Mouse (Mus musculus) thymus, adult 2 months (tissue): ENCODE data around the gene Rps7. TPM values are rescaled to one million over a fixed set of nuclear protein-coding genes. Genes with fewer than 3 reads are reported as not detected.

Source experiments
- DNase-seq: peaks from one replicate; pipeline ENCODE4 v3.0.0; 2021
- H3K27ac ChIP-seq: fragments of 200-500 bp; 2 replicates; pipeline ENCODE4 v1.5.1; 2012; ENCODE audit warnings: low read length, control low read depth; ENCODE audit not compliant: control insufficient read depth, insufficient read depth
- H3K27me3 ChIP-seq: fragments of 200-500 bp; 2 replicates; pipeline ENCODE4 v1.6.1; 2012; ENCODE audit warnings: mild to moderate bottlenecking, low read length, moderate library complexity, mixed read lengths; ENCODE audit not compliant: control insufficient read depth, insufficient read depth
- H3K36me3 ChIP-seq: fragments of 200-500 bp; 2 replicates; pipeline ENCODE4 v1.6.1; 2012; ENCODE audit warnings: mild to moderate bottlenecking, low read length, moderate library complexity; ENCODE audit not compliant: control insufficient read depth, insufficient read depth
- H3K4me1 ChIP-seq: fragments of 200-500 bp; replicated peaks from 2 replicates; pipeline ENCODE4 v1.6.1; 2012; ENCODE audit warnings: low read length; ENCODE audit not compliant: control insufficient read depth, insufficient read depth
- H3K4me3 ChIP-seq: fragments of 200-500 bp; 2 replicates; pipeline ENCODE4 v1.5.1; 2012; ENCODE audit warnings: mild to moderate bottlenecking, low read length, control low read depth, moderate library complexity; ENCODE audit not compliant: control insufficient read depth, insufficient read depth
- CTCF ChIP-seq: fragments of 200-500 bp; IDR thresholded peaks from 2 replicates; pipeline ENCODE4 v1.5.1; 2012; ENCODE audit warnings: mild to moderate bottlenecking, control low read depth, low read length, moderate library complexity, borderline replicate concordance; ENCODE audit not compliant: control insufficient read depth, poor library complexity, insufficient read depth; ENCODE audit errors: extremely low read depth
- POLR2A ChIP-seq: fragments of 200-500 bp; IDR thresholded peaks from 2 replicates; pipeline ENCODE4 v1.6.1; 2012; ENCODE audit warnings: mild to moderate bottlenecking, low read length, control low read depth, moderate library complexity; ENCODE audit not compliant: control insufficient read depth, poor library complexity, insufficient read depth; ENCODE audit errors: extremely low read depth
- WGBS: fragments of 180-500 bp; shearing (Covaris S2); methylation state at CpG from one replicate; pipeline ENCODE4 v1.1.7; 2018; 5-methylcytosine and 5-hydroxymethylcytosine counted together
- polyA plus RNA-seq: library from polyadenylated mRNA; depleted of rRNA; stranded (reverse); fragments of >200 nt; gene quantifications from 2 replicates; pipeline ENCODE4 v1.2.3, GENCODE M21; 2012

The Rps7 gene
- polyA plus RNA-seq, 1 experiment: 351 TPM

DNA sequence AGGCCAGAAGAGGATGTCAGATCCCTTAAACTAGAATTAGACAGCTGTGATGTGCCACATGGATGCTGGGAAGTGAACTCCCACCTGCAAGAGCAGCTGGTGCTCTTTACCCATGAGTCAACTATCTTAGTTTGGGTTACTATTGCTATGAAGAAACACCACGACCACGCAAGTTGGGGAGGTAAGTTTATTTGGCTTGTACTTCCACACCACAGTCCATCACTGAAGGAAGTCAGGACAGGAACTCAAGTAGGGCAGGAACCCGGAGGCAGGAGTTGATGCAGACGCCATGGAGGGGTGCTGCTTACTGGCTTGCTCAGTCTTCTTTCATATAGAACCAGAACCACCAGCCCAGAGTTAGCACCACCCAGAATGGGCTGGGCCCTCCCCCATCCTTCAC, 8.7 kb downstream of the Rps7 start:
- no peak for TF ChIP-seq POLR2A
- no peak for TF ChIP-seq CTCF
- Histone ChIP-seq H3K36me3 (peaks cover 37% of the 10 kb centered on the region), H3K27me3 (no peaks in the 10 kb centered on the region), H3K4me1 (no peaks in the 10 kb centered on the region), H3K27ac (no peak overlapping the region), H3K4me3 (no peak overlapping the region)
- WGBS: 78% methylated on average over 4 of the region's 4 CpGs
- no peak for DNase-seq

GRCm38 (mm10) chr12:28625407-28625806, 10.3 kb downstream of the Rps7 start:
- Histone ChIP-seq H3K4me3 (no peak overlapping the region), H3K27me3 (no peaks in the 10 kb centered on the region), H3K27ac (no peak overlapping the region), H3K36me3 (peaks cover 20% of the 10 kb centered on the region), H3K4me1 (no peaks in the 10 kb centered on the region)
- no peak for TF ChIP-seq POLR2A
- DNase-seq: no peak
- 88% methylated on average over 7 of the region's 7 CpGs for WGBS

DNA sequence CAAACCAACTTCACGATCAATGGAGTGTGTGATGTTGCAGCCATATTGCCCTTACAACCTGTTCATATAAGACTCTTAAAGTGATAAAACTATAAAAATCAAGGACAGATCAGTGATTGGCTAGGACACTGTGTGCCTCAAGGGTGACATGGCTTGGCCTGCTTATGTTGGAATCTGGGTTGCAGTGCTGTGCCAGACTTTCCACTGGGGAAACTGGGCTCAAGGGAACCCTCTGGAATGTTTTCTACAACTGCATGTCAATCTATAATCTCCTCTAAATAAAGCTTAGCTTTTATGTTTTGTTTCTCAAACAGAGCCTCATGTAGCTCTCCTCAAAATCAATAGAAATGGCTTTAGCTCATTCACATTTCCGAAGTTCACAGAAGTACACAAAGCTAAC, 11.5 kb downstream of the Rps7 start:
- WGBS: 95% methylated on average over 2 of the region's 2 CpGs
- no peak for DNase-seq
- no peaks in the 10 kb centered on the region for H3K4me1 ChIP-seq
- H3K27me3 ChIP-seq: no peaks in the 10 kb centered on the region
- H3K4me3 ChIP-seq: no peak overlapping the region
- peaks cover 9% of the 10 kb centered on the region for H3K36me3 ChIP-seq
- TF ChIP-seq CTCF (no peak), POLR2A (no peak)
- H3K27ac ChIP-seq: no peak overlapping the region

GRCm38 (mm10) chr12:28623195-28623594, 12.6 kb downstream of the Rps7 start, which contains the start of gene Colec11:
TSS of gene Colec11 (minus strand) at chr12:28623377.
- Histone ChIP-seq H3K27ac (no peak within 1 kb of the TSS), H3K4me1 (no peaks in the 10 kb centered on the region), H3K36me3 (no peaks in the 10 kb centered on the region; the same call in 1 of the 2 replicates), H3K27me3 (no peaks in the 10 kb centered on the region), H3K4me3 (no peak within 1 kb of the TSS)
- TF ChIP-seq CTCF (no peak), POLR2A (no peak)
- no peak for DNase-seq
- 57% methylated on average over 5 of the region's 5 CpGs for WGBS

DNA sequence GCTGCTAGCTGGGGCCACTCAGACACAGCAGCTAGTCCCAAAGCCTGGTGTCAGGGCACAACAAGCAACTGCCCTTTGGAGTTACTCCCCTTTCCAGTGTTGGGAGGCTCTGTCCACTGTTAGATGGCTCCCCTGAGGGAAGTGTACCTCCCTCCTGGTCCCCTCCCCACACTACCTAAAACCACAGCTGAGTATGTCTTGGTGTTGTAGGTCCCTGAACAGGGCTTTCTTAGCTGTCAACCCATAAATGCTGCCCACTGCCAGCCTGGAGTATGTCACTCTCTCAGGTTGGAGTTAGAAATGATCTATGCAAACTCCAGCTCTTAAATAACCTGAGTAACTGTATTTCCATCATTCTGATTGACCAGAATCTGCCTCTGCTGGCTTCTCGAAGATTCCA, 13.1 kb downstream of the Rps7 start:
- H3K4me1 ChIP-seq: no peaks in the 10 kb centered on the region
- H3K36me3 ChIP-seq: no peaks in the 10 kb centered on the region
- WGBS: 90% methylated on average over 1 of the region's 1 CpGs
- no peak overlapping the region for H3K4me3 ChIP-seq
- no peaks in the 10 kb centered on the region for H3K27me3 ChIP-seq
- no peak for DNase-seq
- H3K27ac ChIP-seq: no peak overlapping the region
- TF ChIP-seq CTCF (no peak), POLR2A (no peak)

GRCm38 (mm10) chr12:28622167-28622532, 13.6 kb downstream of the Rps7 start:
- Histone ChIP-seq H3K4me1 (no peaks in the 10 kb centered on the region), H3K27me3 (no peaks in the 10 kb centered on the region), H3K27ac (no peak overlapping the region), H3K4me3 (no peak overlapping the region), H3K36me3 (no peaks in the 10 kb centered on the region)
- no peak for DNase-seq
- WGBS: 82% methylated on average over 5 of the region's 5 CpGs
- TF ChIP-seq POLR2A (no peak), CTCF (no peak)

- Histone ChIP-seq H3K4me1 (no peaks in the 10 kb centered on the region), H3K27me3 (no peaks in the 10 kb centered on the region), H3K27ac (no peak overlapping the region), H3K4me3 (no peak overlapping the region), H3K36me3 (no peaks in the 10 kb centered on the region)
- DNase-seq: no peak
- TF ChIP-seq CTCF: no peak
- TF ChIP-seq POLR2A: no peak
- WGBS: 41% methylated on average over 7 of the region's 7 CpGs
Observed at GRCm38 (mm10) chr12:28621451-28622166, 14.1 kb downstream of the Rps7 start.
